Mouse (Mus musculus): Measurements from ENCODE around the gene Gsta2.

DNA sequence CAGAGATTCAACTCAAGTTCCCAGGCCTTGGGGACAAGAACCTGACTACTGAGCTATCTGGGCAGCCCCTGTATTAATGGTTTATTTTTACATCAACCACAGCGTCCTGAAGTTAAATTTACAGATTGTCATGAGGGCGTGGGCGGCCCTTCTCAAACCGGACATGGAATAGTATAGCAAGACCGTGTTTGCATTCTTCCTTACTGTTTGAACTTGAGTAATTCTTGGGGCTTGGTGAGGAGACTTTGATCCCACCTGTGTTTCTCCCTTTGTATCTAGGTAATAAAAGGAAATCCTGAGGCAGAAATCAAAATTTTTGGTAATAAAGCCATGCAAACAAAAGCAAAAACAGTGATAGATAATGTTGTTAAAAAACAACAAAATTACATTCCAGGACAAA lies 45.0 kb upstream of the Gsta2 start:
- no peak for TF ChIP-seq CTCF (IDR thresholded peaks at IDR 0.05; ENCODE audit: extremely low read depth, insufficient read depth, insufficient read length, insufficient replicate concordance)
- TF ChIP-seq POLR2A (IDR thresholded peaks at IDR 0.05; ENCODE audit: low read depth, low read length), result no peak

All from spleen, adult 2 months (tissue).